Mouse (Mus musculus) urinary bladder, postnatal 25 days (tissue): Measurements from ENCODE around the gene Rimkla.

ENCODE experiments used
- DNase-seq: peaks from one replicate; pipeline ENCODE4 v3.0.0; 2022; ENCODE audit warnings: low spot score

Gene Rimkla

GRCm38 (mm10) chr4:119467720-119468380, 24.6 kb downstream of the Rimkla start:
- DNase-seq = no peak

- no peak for DNase-seq
Measured at GRCm38 (mm10) chr4:119465841-119466240, 26.6 kb downstream of the Rimkla start.

GRCm38 (mm10) chr4:119463756-119464419, 28.5 kb downstream of the Rimkla start:
- no peak for DNase-seq

GRCm38 (mm10) chr4:119462858-119463755, 29.3 kb downstream of the Rimkla start:
- DNase-seq = peak; percentile 29

GRCm38 (mm10) chr4:119462457-119462856, 30.0 kb downstream of the Rimkla start:
- no peak for DNase-seq

GRCm38 (mm10) chr4:119460728-119461141, 31.7 kb downstream of the Rimkla start:
- no peak for DNase-seq

GRCm38 (mm10) chr4:119460296-119460695, 32.1 kb downstream of the Rimkla start:
- DNase-seq = no peak

GRCm38 (mm10) chr4:119453533-119453932, 38.9 kb downstream of the Rimkla start:
- DNase-seq = no peak

GRCm38 (mm10) chr4:119453128-119453527, 39.3 kb downstream of the Rimkla start:
- DNase-seq = no peak

GRCm38 (mm10) chr4:119450436-119450835, 42.0 kb downstream of the Rimkla start:
- no peak for DNase-seq

- DNase-seq = no peak
Measured at GRCm38 (mm10) chr4:119447786-119448185, 44.6 kb downstream of the Rimkla start.

- no peak for DNase-seq
Measured at GRCm38 (mm10) chr4:119447261-119447660, 45.2 kb downstream of the Rimkla start.

- no peak for DNase-seq
Measured at GRCm38 (mm10) chr4:119442539-119442938, 49.9 kb downstream of the Rimkla start.

GRCm38 (mm10) chr4:119441836-119442235, 50.6 kb downstream of the Rimkla start:
- DNase-seq = no peak

GRCm38 (mm10) chr4:119437936-119438335, 54.5 kb downstream of the Rimkla start:
- no peak for DNase-seq

- DNase-seq = peak; percentile 42
Measured at GRCm38 (mm10) chr4:119430678-119431077, 61.8 kb downstream of the Rimkla start.

GRCm38 (mm10) chr4:119427680-119428079, 64.7 kb downstream of the Rimkla start:
- no peak for DNase-seq

- no peak for DNase-seq
Measured at GRCm38 (mm10) chr4:119425601-119426000, 66.8 kb downstream of the Rimkla start.

GRCm38 (mm10) chr4:119425077-119425476, 67.4 kb downstream of the Rimkla start:
- no peak for DNase-seq

- peak; percentile 84 for DNase-seq
Measured at GRCm38 (mm10) chr4:119422294-119422964, 70.0 kb downstream of the Rimkla start, which contains the start of the genes Ppcs and Zmynd12. Gene Ppcs (minus strand): TSS chr4:119422420. Gene Zmynd12 (plus strand): TSS chr4:119422814.

- DNase-seq = no peak
Measured at GRCm38 (mm10) chr4:119421921-119422293, 70.5 kb downstream of the Rimkla start.

GRCm38 (mm10) chr4:119421191-119421590, 71.2 kb downstream of the Rimkla start:
- no peak for DNase-seq
